Mouse (Mus musculus) intestine, embryonic 14.5 days (tissue): Measurements from ENCODE around the gene Ufd1. TPM values are rescaled to one million over a fixed set of nuclear protein-coding genes. Genes with fewer than 3 reads are reported as not detected.
A peak's percentile ranks its signal among the peaks of the same experiment; 100 is the strongest.

Experiments used
- ATAC-seq: fragments of 200-750 bp; cut with Nextera tagmentation; replicated peaks from 2 replicates; pipeline ENCODE4 v1.8.0; 2017; ENCODE audit warnings: low read depth, moderate number of reproducible peaks, moderate TSS enrichment, moderate library complexity; ENCODE audit not compliant: low FRiP score, low TSS enrichment
- DNase-seq: peaks from one replicate; pipeline ENCODE4 v3.0.0-alpha.2; 2018; ENCODE audit warnings: low spot score
- H3K27ac ChIP-seq: fragments of 300-500 bp; sonication (generic); 2 replicates; pipeline ENCODE4 v1.5.1; 2014; ENCODE audit warnings: low read depth, mild to moderate bottlenecking, control low read depth
- H3K27me3 ChIP-seq: fragments of 300-500 bp; sonication (generic); replicated peaks from 2 replicates; pipeline ENCODE4 v1.6.1; 2014; ENCODE audit warnings: low read length, control low read depth; ENCODE audit not compliant: control insufficient read depth, insufficient read depth
- H3K36me3 ChIP-seq: fragments of 300-500 bp; sonication (generic); 2 replicates; pipeline ENCODE4 v1.6.1; 2014; ENCODE audit warnings: low read length, control low read depth; ENCODE audit not compliant: control insufficient read depth, insufficient read depth
- H3K4me1 ChIP-seq: fragments of 300-500 bp; sonication (generic); replicated peaks from 2 replicates; pipeline ENCODE4 v1.6.1; 2014; ENCODE audit warnings: low read length, control low read depth, mixed read lengths; ENCODE audit not compliant: control insufficient read depth, insufficient read depth
- H3K4me2 ChIP-seq: fragments of 300-500 bp; sonication (generic); 2 replicates; pipeline ENCODE4 v1.6.1; 2014; ENCODE audit warnings: low read length
- H3K4me3 ChIP-seq: fragments of 300-500 bp; sonication (generic); 2 replicates; pipeline ENCODE4 v1.5.1; 2014; ENCODE audit warnings: low read depth, low read length, control low read depth, mixed read lengths
- H3K9ac ChIP-seq: fragments of 300-500 bp; sonication (generic); 2 replicates; pipeline ENCODE4 v1.6.1; 2014; ENCODE audit warnings: mild to moderate bottlenecking, low read length
- H3K9me3 ChIP-seq: fragments of 300-500 bp; sonication (generic); 2 replicates; pipeline ENCODE4 v1.6.1; 2016; ENCODE audit warnings: low read length, control low read depth; ENCODE audit not compliant: control insufficient read depth
- WGBS: fragments of 180-500 bp; shearing (Covaris S2); extraction: QIAGEN DNeasy Blood & Tissue Kit; methylation state at CpG from one replicate; pipeline ENCODE4 v1.1.7; 2014; 5-methylcytosine and 5-hydroxymethylcytosine counted together
- polyA plus RNA-seq: library from polyadenylated mRNA; unstranded; fragments of >200 nt; fragmentation: Nextera tagmentation; extraction: Ambion mirVana; gene quantifications from 2 replicates; pipeline ENCODE4 v1.2.1, GENCODE M21; 2014

The Ufd1 gene
- polyA plus RNA-seq, 1 experiment from 2014 or later = 62.3 TPM

DNA sequence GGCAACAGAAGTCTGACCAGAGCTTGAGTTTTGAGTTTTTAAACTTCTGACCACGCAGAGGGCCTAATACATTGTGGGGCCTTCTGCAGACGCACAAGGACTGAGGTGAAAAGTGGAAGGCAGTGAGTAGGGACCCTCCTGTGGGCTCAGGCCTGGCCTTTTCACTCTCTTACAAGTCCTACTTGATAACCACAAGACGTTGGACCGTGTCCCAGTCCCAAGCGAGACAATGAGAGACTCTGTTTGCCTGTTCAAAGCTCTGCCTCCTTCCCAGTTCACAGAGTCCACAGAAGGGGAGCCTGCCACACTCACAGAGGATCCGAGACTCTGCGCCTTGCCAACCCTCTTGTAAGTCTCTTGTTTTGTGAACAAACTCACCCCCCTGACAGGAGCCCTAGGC is 14.9 kb upstream of the Ufd1 start:
- H3K4me2 ChIP-seq = no peak overlapping the region
- no peak overlapping the region for H3K4me3 ChIP-seq
- H3K4me1 ChIP-seq = no peaks in the 10 kb centered on the region
- H3K9me3 ChIP-seq = no peaks in the 10 kb centered on the region
- no peaks in the 10 kb centered on the region for H3K27me3 ChIP-seq
- no peak overlapping the region for H3K9ac ChIP-seq
- WGBS = 91% methylated on average over 7 of the region's 7 CpGs
- peaks cover 87% of the 10 kb centered on the region for H3K36me3 ChIP-seq
- ATAC-seq = no peak
- H3K27ac ChIP-seq = no peak overlapping the region
- no peak for DNase-seq

DNA sequence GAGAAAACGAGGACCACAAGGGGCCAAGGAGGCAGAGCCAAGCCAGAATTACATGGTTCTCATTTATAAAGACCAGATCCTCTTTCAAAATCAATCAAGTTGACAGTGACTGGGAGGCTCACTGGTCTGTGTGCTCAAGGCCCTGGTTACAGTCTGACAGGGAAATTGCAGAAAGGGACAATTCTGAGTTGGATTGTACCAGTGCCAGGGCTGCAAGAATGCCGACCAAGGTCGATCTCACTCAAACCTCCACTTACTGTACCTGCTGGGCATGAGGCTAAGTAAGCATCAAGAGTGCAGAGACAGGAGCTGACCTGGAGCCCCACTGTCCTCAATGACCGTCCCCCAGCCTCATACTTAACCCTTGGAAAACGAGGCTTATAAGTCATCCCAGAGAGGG is 13.4 kb upstream of the Ufd1 start:
- WGBS = 89% methylated on average over 5 of the region's 5 CpGs
- no peak for ATAC-seq
- no peak overlapping the region for H3K4me2 ChIP-seq
- DNase-seq = no peak
- H3K4me1 ChIP-seq = no peaks in the 10 kb centered on the region
- H3K9me3 ChIP-seq = no peaks in the 10 kb centered on the region
- H3K27ac ChIP-seq = no peak overlapping the region
- no peak overlapping the region for H3K4me3 ChIP-seq
- no peak overlapping the region for H3K9ac ChIP-seq
- no peaks in the 10 kb centered on the region for H3K27me3 ChIP-seq
- peaks cover 82% of the 10 kb centered on the region for H3K36me3 ChIP-seq

DNA sequence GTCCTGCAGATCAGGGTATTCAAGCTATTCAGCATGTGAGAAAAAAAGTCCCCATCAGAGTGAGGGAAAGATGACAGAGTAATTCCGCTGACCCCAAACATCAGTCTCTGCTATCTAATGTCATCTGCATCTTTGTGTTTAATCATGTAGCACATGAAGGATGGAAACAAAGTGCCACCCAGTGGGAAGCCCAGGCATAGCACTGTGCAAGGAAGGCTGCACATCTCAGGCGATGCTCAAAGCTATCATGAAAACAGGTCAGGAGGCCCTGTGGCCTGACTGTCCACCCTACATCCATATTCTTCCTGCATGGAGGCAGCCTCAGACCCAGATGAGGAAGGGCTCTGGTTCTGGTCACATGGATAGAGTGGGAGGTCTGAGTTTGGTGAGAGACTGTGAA is 12.7 kb upstream of the Ufd1 start:
- 72% methylated on average over 2 of the region's 2 CpGs for WGBS
- no peak overlapping the region for H3K4me3 ChIP-seq
- H3K27me3 ChIP-seq = no peaks in the 10 kb centered on the region
- no peak overlapping the region for H3K27ac ChIP-seq
- DNase-seq (no peak), ATAC-seq (no peak)
- H3K4me1 ChIP-seq = no peaks in the 10 kb centered on the region
- H3K36me3 ChIP-seq = peaks cover 75% of the 10 kb centered on the region
- H3K4me2 ChIP-seq = no peak overlapping the region
- H3K9me3 ChIP-seq = no peaks in the 10 kb centered on the region
- H3K9ac ChIP-seq = no peak overlapping the region

DNA sequence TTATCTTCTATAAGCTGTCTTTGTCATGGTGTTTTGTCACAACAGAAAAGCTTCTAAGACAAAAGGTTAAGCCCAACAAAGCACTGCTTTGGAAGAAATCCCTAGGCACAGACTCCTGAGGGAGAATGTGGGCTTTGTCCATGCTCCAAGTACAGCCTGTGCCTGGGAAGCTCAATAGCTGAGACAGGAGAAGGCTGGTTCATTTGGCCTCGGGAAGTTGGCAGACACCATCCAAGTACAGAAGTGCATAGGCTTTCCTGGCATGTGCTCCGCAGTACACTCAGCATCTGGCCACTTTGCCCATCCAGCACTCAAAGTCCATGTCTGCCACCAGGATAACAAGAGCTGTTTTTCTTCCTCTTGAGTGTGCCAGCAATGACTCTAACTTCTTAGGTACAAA is 5.8 kb upstream of the Ufd1 start:
- ATAC-seq (no peak), DNase-seq (no peak)
- peaks cover 59% of the 10 kb centered on the region for H3K36me3 ChIP-seq
- H3K4me3 ChIP-seq = no peak overlapping the region
- WGBS = 95% methylated on average over 2 of the region's 2 CpGs
- no peaks in the 10 kb centered on the region for H3K4me1 ChIP-seq
- H3K4me2 ChIP-seq = no peak overlapping the region
- no peaks in the 10 kb centered on the region for H3K9me3 ChIP-seq
- H3K9ac ChIP-seq = no peak overlapping the region
- no peak overlapping the region for H3K27ac ChIP-seq
- H3K27me3 ChIP-seq = no peaks in the 10 kb centered on the region

DNA sequence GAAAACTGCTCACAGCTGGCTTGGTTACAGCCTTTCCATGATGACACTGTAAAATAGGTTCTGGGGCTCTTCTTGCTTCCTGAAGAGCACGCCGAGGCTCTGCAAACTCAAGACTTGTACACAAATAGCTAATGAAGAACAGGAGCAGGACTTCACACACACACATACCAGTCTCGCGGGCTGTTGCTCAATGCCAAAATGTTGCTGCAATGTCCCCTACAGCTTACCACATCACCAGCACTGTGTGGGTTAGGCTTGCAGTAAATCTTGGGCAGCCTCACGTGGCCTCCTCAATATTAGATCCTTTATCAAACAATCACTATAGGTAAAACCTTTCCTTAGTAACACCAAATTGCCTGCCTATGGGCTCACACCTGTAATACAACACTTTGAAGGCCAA is 2.6 kb upstream of the Ufd1 start:
- Histone ChIP-seq H3K9me3 (no peaks in the 10 kb centered on the region), H3K4me3 (no peak overlapping the region), H3K36me3 (peaks cover 47% of the 10 kb centered on the region), H3K9ac (no peak overlapping the region), H3K4me1 (peaks cover 11% of the 10 kb centered on the region), H3K27me3 (no peaks in the 10 kb centered on the region), H3K4me2 (no peak overlapping the region), H3K27ac (no peak overlapping the region)
- WGBS = 94% methylated on average over 5 of the region's 5 CpGs
- DNase-seq (no peak), ATAC-seq (no peak)

DNA sequence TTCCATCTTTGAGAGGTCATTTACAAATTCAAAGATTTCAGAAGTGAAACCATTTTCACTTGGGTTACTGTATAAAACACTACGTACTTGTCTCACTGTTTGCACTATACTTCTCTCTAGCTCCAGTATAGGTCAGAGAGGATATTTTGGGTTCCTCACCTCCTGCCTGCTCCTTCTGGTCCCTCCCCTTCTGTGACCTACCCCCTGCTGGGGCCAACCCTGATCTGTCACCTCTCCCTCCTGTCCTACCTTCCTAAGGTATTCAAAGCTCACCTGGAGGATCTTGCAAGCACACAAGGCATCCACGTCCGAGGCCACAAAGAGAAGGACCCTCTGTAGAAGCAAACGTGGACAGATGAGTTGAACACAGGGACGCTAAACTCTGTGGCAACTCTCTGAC is 547 bp upstream of the Ufd1 start:
- WGBS = 4% methylated on average over 5 of the region's 5 CpGs
- H3K27me3 ChIP-seq = no peaks in the 10 kb centered on the region

DNA sequence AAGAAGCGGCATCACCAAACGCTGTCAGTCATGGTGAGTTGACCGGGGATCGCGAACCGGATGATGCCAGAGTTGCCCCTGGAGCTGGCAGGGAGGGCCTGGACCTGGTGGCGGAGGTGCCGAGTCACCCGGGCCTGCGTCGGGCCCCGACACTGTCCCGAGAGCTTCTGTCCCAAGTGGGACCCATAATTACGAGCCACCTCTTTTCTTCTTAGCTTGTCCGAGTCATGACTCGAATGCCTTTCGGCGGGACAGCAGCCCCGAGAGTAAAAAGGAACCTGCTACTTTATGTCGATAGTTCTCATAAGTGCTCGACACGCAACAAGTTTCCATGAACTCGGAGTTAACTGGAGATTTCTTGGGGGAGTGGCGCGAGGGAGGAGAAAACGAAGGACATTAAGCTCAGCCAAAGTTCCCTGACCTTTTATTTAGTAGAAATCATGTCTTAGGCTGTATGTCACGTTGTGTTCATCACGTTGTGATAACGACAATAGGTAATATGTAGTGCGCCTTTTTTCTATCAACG is 869 bp downstream of the Ufd1 start:
- DNase-seq (peak; percentile 92), ATAC-seq (peak; percentile 46; the same call in 1 of the 2 replicates)
- Histone ChIP-seq H3K9ac (peak overlapping the region; percentile 85), H3K36me3 (peaks cover 50% of the 10 kb centered on the region), H3K9me3 (no peaks in the 10 kb centered on the region), H3K4me3 (peak overlapping the region; percentile 78), H3K27ac (peak overlapping the region; percentile 66; the same call in 1 of the 2 replicates), H3K4me1 (peaks cover 11% of the 10 kb centered on the region), H3K4me2 (peak overlapping the region; percentile 60), H3K27me3 (no peaks in the 10 kb centered on the region)
- WGBS = 1% methylated on average over 31 of the region's 31 CpGs

More for the DNA sequence above, 547 bp upstream of the Ufd1 start:
- Histone ChIP-seq H3K9me3 (no peaks in the 10 kb centered on the region), H3K9ac (peak overlapping the region; percentile 85), H3K4me1 (peaks cover 11% of the 10 kb centered on the region), H3K36me3 (peaks cover 50% of the 10 kb centered on the region), H3K4me3 (peak overlapping the region; percentile 78), H3K4me2 (peak overlapping the region; percentile 80), H3K27ac (peak overlapping the region; percentile 25; the same call in 1 of the 2 replicates)
- peak; percentile 55 for DNase-seq
- ATAC-seq = peak; percentile 17

DNA sequence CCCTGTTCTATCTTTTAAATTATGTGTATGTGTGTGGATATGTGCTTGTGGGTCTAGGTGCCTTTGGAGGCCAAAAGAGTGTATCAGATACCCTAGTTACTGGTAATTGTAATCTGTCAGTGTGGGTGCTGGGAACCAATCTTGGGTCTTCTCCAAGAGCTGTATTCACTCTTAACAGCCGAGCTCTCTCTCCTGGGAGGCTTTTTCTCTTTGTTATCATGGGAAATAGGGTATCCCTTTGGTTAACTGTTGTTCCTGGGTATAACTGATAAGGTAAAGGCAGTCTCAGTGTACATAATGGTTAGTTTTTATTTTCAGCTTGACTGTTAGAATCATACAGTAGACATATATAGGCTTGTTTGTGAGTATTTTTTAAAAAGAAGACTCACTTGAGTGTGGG is 10.8 kb downstream of the Ufd1 start:
- no peak overlapping the region for H3K27ac ChIP-seq
- DNase-seq = no peak
- 100% methylated on average over 1 of the region's 1 CpGs for WGBS
- no peaks in the 10 kb centered on the region for H3K9me3 ChIP-seq
- ATAC-seq = no peak
- H3K36me3 ChIP-seq = peaks cover 98% of the 10 kb centered on the region
- H3K9ac ChIP-seq = no peak overlapping the region
- no peak overlapping the region for H3K4me2 ChIP-seq
- no peak overlapping the region for H3K4me3 ChIP-seq
- no peaks in the 10 kb centered on the region for H3K27me3 ChIP-seq
- no peaks in the 10 kb centered on the region for H3K4me1 ChIP-seq

DNA sequence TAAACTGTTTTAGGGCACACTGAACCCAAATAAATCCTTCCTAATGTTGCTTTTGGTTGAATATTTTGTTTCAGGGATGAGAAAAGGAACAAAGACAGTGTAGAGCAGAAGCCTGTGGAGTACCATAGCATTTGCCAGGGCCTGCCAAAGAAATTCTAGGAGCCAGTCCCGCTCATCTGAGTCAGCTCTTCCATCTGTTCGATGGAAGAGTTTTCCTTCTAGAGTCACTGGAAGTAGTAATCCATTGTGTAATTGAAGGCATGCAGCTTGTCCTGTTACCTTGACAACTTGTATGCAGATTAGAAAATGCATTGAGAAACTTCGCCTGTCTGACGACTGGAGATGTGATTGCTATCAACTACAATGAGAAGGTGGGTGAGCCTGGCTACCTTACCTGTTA is 11.3 kb downstream of the Ufd1 start:
- no peaks in the 10 kb centered on the region for H3K4me1 ChIP-seq
- no peak overlapping the region for H3K4me2 ChIP-seq
- H3K9ac ChIP-seq = no peak overlapping the region
- 86% methylated on average over 4 of the region's 4 CpGs for whole genome bisulfite sequencing
- no peak for DNase-seq
- no peaks in the 10 kb centered on the region for H3K9me3 ChIP-seq
- no peak overlapping the region for H3K4me3 ChIP-seq
- H3K27ac ChIP-seq = no peak overlapping the region
- ATAC-seq = no peak
- no peaks in the 10 kb centered on the region for H3K27me3 ChIP-seq
- peaks cover 98% of the 10 kb centered on the region for H3K36me3 ChIP-seq
